Mouse (Mus musculus) heart, adult 18-20 months (tissue): Measurements from ENCODE around the gene Epn3. TPM values are rescaled to one million over a fixed set of nuclear protein-coding genes. Genes with fewer than 3 reads are reported as not detected.

Experiments
- total RNA-seq, 2 experiments: library from RNA; stranded (reverse); gene quantifications; 2 replicates each; pipeline ENCODE4 v1.2.3; 2021

Gene Epn3
- total RNA-seq, 2 experiments from 2014 or later: 19.3 to 21.1 TPM

Other genes starting within 250 kb of the Epn3 start
- gene Gm21885, start 218.1 kb downstream of the Epn3 start, total RNA-seq: under 1 TPM in 1 of 2 experiments, not detected in 1; 0.77 TPM
- gene Luc7l3, start 178.0 kb downstream of the Epn3 start, total RNA-seq: 10 to 100 TPM; 31.4 to 34.7 TPM
- 100 to 1,000 TPM; 274 to 280 TPM for gene Ankrd40, start 172.0 kb downstream of the Epn3 start, total RNA-seq
- gene Abcc3, start 107.0 kb downstream of the Epn3 start, total RNA-seq: 1 to 10 TPM; 1.7 to 1.8 TPM
- gene Cacna1g, start 25.8 kb downstream of the Epn3 start, total RNA-seq: 10 to 100 TPM in 1 of 2 experiments, 1 to 10 TPM in 1; 8.7 to 10.1 TPM
- gene Spata20, start 13.8 kb downstream of the Epn3 start, total RNA-seq: under 1 TPM; 0.17 to 0.54 TPM
- gene Mycbpap, start 21.8 kb upstream of the Epn3 start, total RNA-seq: 1 to 10 TPM in 1 of 2 experiments, under 1 TPM in 1; 0.67 to 1.5 TPM
- 10 to 100 TPM in 1 of 2 experiments, 1 to 10 TPM in 1; 8.5 to 10.3 TPM for gene Rsad1, start 49.3 kb upstream of the Epn3 start, total RNA-seq
- 1 to 10 TPM; 1.4 to 3.2 TPM for gene Chad, start 65.1 kb upstream of the Epn3 start, total RNA-seq
- 10 to 100 TPM; 30.4 to 33.5 TPM for gene Acsf2, start 101.9 kb upstream of the Epn3 start, total RNA-seq
- gene Lrrc59, start 129.8 kb upstream of the Epn3 start, total RNA-seq: 10 to 100 TPM; 32.0 to 32.6 TPM
- gene Mrpl27, start 153.8 kb upstream of the Epn3 start, total RNA-seq: 10 to 100 TPM; 60.9 to 62.7 TPM
- under 1 TPM; 0.10 to 0.23 TPM for gene Eme1, start 154.0 kb upstream of the Epn3 start, total RNA-seq
- 1 to 10 TPM; 6.1 to 6.9 TPM for gene Xylt2, start 177.5 kb upstream of the Epn3 start, total RNA-seq
- not detected for gene Gm11541, start 204.5 kb upstream of the Epn3 start, total RNA-seq
- 1 to 10 TPM in 1 of 2 experiments, under 1 TPM in 1; 0.98 to 1.1 TPM for gene Cdc34b, start 241.8 kb upstream of the Epn3 start, total RNA-seq